Mouse (Mus musculus) mouse trophoblast stem cell (cell line): ENCODE results near the gene Olfr689.
"Not testable (repeated sequence)": the region's sequence is repeated elsewhere in the genome, so short reads cannot be mapped to it uniquely, and the experiment has no call there.

ENCODE experiments used
- in situ Hi-C, 2 experiments: fragments of 300-500 bp; cut with MseI, MboI; formaldehyde crosslinking; loops; 2 replicates in 1 of 2; 3 replicates in 1 of 2; pipeline ENCODE4 v1.15.1; 2025

Gene Olfr689

DNA sequence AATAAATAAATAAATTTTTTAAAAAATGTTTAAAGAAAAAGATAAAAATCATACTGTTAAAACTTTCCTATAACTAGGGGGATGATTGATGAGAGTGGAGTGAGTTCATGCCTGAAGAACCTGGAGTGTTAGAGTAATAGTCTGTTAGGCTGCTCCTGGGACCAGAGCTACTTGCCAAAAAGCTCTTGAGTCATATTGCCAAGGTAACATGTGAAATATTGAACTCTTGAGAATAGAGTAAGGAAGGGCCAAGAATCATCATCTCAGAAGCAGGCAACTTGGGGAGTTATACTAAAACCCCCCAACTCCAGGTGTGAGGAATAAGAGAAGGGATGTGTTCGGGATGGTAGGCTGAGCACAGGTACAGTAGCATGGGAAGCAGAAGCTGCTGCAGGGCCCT lies at the start of gene Olfr689:
Gene Olfr689, plus strand, starts transcription at position 301 of the 400 bp plus-strand sequence.
- in situ Hi-C loops = no loop called here

DNA sequence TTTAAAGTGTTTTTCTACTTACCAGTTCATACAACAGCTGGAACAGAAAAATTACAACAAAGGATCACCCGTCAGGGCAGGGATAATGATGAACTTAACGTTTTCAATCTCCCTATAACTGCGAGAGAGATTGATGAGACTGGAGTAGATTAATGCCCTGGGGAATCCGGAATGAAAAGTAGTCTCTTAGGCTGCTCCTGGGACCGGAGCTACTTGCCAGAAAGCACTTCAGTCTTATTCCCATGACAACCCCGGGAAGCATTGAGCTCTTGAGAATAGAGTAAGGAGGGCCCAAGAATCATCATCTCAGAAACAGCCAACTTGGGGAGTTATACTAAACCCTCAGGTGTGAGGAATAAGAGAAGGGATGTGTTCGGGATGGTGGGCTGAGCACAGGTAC lies 38.5 kb upstream of the Olfr689 start:
- in situ Hi-C loops = no loop called here

DNA sequence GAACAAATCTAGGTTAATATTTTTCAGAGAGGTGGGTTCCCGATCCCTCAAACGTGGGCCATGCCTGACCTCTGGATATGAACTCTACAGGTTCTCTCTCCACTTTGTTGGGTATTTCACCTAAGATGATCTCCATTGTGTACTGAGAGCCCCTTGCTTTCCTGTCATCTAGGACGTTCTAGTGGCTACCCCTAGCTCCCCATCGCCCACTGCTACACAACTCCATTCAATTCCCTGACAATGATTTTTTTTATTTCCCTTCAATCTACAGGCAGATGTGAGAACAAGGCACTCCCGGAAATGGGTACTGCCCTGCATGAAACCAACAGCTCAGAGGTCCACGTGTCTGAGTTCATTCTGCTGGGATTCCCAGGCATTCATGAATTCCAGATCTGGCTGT lies 23.2 kb upstream of the Olfr689 start, which contains the start of gene Olfr688:
Gene Olfr688, plus strand, starts transcription at position 301 of the 400 bp plus-strand sequence.
- in situ Hi-C loops = no loop called here

GRCm38 (mm10) chr7:105290051-105290450 lies 20.9 kb upstream of the Olfr689 start:
- in situ Hi-C loops = no loop called here

GRCm38 (mm10) chr7:105325302-105325701 lies 14.3 kb downstream of the Olfr689 start:
- in situ Hi-C loops = loop anchor here in 1 of 2 experiments (5.0 kb wide), 1 partner anchor 52 kb away; the partner anchor contains the start of gene Gm5901

DNA sequence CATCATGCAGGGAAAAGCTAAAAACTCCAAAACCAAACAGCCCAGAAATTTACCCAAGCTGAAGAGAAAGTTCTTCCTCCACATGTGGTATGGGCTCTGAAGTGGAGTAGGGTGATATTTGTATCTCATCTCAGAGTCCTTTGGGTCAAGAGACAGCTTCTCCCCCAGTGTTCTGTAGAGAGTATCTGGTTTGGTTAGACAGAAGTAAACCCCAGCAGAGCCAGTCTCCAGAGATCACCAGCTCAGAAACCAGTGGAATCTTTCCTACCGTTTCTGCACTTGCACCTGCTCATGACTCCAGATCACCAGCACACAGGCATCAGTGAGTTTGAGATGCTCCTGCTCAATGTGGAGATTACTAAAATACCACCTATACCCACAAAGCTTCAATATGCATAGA lies 23.0 kb downstream of the Olfr689 start, which contains the start of gene Olfr690:
Gene Olfr690, minus strand, starts transcription at position 101 of the 400 bp plus-strand sequence.
- in situ Hi-C loops = no loop called here

DNA sequence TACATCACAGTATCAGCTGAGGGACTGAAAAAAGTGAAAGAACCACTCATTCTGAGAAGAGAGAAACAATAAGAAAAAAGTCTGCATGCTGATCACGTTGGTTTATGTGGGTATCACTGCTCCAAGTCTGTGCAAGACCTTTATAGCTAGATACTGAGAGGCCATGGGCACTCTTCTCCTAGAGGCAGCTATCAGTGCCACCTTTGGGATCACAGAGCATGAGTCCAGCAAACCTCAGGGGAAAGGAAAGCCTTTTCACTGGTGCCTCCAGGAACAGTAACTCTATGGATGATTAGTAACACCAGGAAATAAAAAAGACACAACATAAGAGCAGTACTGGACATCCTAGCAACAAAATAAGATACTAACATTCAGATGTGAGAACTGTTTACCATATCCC lies 31.2 kb downstream of the Olfr689 start, which contains the start of gene Olfr691:
Gene Olfr691, minus strand, starts transcription at position 101 of the 400 bp plus-strand sequence.
- in situ Hi-C loops = no loop called here

DNA sequence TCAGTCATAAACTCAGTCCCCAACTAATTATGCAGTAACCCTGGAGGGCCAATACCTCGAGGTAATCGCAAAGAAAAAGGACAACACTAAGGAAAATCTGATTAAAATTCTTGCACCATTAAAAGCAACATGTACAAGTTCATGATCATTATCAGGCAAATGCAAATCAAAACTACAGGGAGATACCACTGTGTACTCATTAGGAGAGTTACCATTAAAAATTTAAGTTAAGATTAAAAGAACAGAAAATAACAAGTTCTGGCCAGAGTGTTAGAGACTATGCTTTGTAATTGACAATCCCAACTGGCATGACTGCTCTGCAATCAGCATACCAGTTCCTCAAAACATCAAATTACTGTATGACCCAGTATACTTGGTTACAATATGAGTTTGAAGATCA lies 31.8 kb downstream of the Olfr689 start:
- in situ Hi-C loops = no loop called here

GRCm38 (mm10) chr7:105356064-105356463 lies 45.1 kb downstream of the Olfr689 start:
- in situ Hi-C loops = not testable (repeated sequence)

GRCm38 (mm10) chr7:105356487-105356886 lies 45.5 kb downstream of the Olfr689 start:
- in situ Hi-C loops = not testable (repeated sequence)

GRCm38 (mm10) chr7:105361713-105362112 lies 50.7 kb downstream of the Olfr689 start:
- in situ Hi-C loops = no loop called here

- in situ Hi-C loops = no loop called here
These were observed 56.3 kb downstream of the Olfr689 start for GRCm38 (mm10) chr7:105367268-105367667.

GRCm38 (mm10) chr7:105367930-105368329 lies 57.0 kb downstream of the Olfr689 start, which contains the start of gene Olfr692:
Gene Olfr692 (plus strand): TSS chr7:105368230.
- in situ Hi-C loops = no loop called here

DNA sequence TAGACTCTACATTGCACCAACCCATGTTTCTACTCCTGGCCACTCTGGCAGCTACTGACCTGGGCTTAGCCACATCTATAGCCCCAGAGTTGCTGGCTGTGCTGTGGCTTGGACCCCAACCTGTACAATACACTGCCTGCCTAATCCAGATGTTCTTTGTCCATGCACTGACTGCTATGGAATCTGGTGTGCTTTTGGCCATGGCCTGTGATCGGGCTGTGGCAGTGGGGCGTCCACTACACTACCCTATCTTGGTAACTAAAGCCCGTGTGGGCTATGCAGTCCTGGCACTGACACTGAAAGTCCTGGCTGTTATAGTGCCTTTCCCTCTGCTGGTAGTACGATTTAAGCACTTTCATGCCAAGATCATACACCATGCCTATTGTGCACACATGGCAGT lies 57.6 kb downstream of the Olfr689 start:
- in situ Hi-C loops = no loop called here
